Mouse (Mus musculus) lung, postnatal 0 days (tissue): ENCODE measurements around the gene Dck. TPM values are rescaled to one million over a fixed set of nuclear protein-coding genes. Genes with fewer than 3 reads are reported as not detected.
"Not testable (repeated sequence)": the region's sequence is repeated elsewhere in the genome, so short reads cannot be mapped to it uniquely, and the experiment has no call there.

Source experiments
- ATAC-seq: fragments of 200-750 bp; cut with Nextera tagmentation; 2 replicates; pipeline ENCODE4 v1.8.0; 2017; ENCODE audit warnings: moderate library complexity
- DNase-seq: peaks from one replicate; pipeline ENCODE4 v3.0.0-alpha.2; 2016; ENCODE audit warnings: low spot score
- H3K27ac ChIP-seq: fragments of 300-500 bp; sonication (generic); 2 replicates; pipeline ENCODE4 v1.5.1; 2014; ENCODE audit warnings: antibody characterized with exemption, mild to moderate bottlenecking, low read length, mixed read lengths
- H3K27me3 ChIP-seq: fragments of 300-500 bp; sonication (generic); replicated peaks from 2 replicates; pipeline ENCODE4 v1.6.1; 2014; ENCODE audit warnings: low read length, mixed read lengths; ENCODE audit not compliant: insufficient read depth
- H3K36me3 ChIP-seq: fragments of 300-500 bp; sonication (generic); 2 replicates; pipeline ENCODE4 v1.6.1; 2014; ENCODE audit warnings: low read length, mixed read lengths; ENCODE audit not compliant: insufficient read depth
- H3K4me1 ChIP-seq: fragments of 300-500 bp; sonication (generic); 2 replicates; pipeline ENCODE4 v1.6.1; 2014; ENCODE audit warnings: antibody characterized with exemption, low read depth, low read length, mixed read lengths; ENCODE audit not compliant: insufficient read depth
- H3K4me2 ChIP-seq: fragments of 300-500 bp; sonication (generic); replicated peaks from 2 replicates; pipeline ENCODE4 v1.6.1; 2014; ENCODE audit warnings: low read depth, mild to moderate bottlenecking, low read length, moderate library complexity, mixed read lengths
- H3K4me3 ChIP-seq: fragments of 300-500 bp; sonication (generic); 2 replicates; pipeline ENCODE4 v1.5.1; 2014; ENCODE audit warnings: low read depth, low read length
- H3K9ac ChIP-seq: fragments of 300-500 bp; sonication (generic); replicated peaks from 2 replicates; pipeline ENCODE4 v1.6.1; 2014; ENCODE audit warnings: low read depth, mild to moderate bottlenecking
- H3K9me3 ChIP-seq: fragments of 300-500 bp; sonication (generic); 2 replicates; pipeline ENCODE4 v1.6.1; 2016; ENCODE audit warnings: low read length, mixed read lengths
- CTCF ChIP-seq: IDR thresholded peaks from 2 replicates; pipeline ENCODE4 v1.5.1; 2016; ENCODE audit warnings: antibody characterized with exemption, mild to moderate bottlenecking
- EP300 ChIP-seq: IDR thresholded peaks from 2 replicates; pipeline ENCODE4 v1.6.1; 2016; ENCODE audit warnings: antibody characterized with exemption, mild to moderate bottlenecking, control low read depth
- WGBS: fragments of 180-500 bp; shearing (Covaris S2); extraction: QIAGEN DNeasy Blood & Tissue Kit; methylation state at CpG from one replicate; pipeline ENCODE4 v1.1.7; 2014; 5-methylcytosine and 5-hydroxymethylcytosine counted together
- polyA plus RNA-seq: library from polyadenylated mRNA; unstranded; fragments of >200 nt; fragmentation: Nextera tagmentation; extraction: Ambion mirVana; gene quantifications from 2 replicates; pipeline ENCODE4 v1.2.1, GENCODE M21; 2015

The Dck gene
- polyA plus RNA-seq, 1 experiment from 2014 or later: 7.2 TPM

GRCm38 (mm10) chr5:88722213-88722600 lies 42.6 kb upstream of the Dck start:
- Histone ChIP-seq H3K27ac (0 out of 2 replicates have a peak overlapping the region, but pooled peaks have one; percentile 14), H3K9ac (no peak overlapping the region; the same call in 1 of the 2 replicates), H3K36me3 (no peaks in the 10 kb centered on the region), H3K4me2 (peak overlapping the region; percentile 75), H3K4me3 (peak overlapping the region; percentile 98), H3K4me1 (peaks cover 14% of the 10 kb centered on the region; the same call in 1 of the 2 replicates), H3K27me3 (no peaks in the 10 kb centered on the region), H3K9me3 (no peaks in the 10 kb centered on the region)
- DNase-seq: peak; percentile 16
- 12% methylated on average over 4 of the region's 4 CpGs for WGBS
- no peak for TF ChIP-seq EP300
- TF ChIP-seq CTCF: no peak
- ATAC-seq: no peak

GRCm38 (mm10) chr5:88724030-88724429 lies 40.8 kb upstream of the Dck start:
- Histone ChIP-seq H3K4me3 (no peak overlapping the region), H3K27me3 (no peaks in the 10 kb centered on the region), H3K4me2 (no peak overlapping the region), H3K27ac (no peak overlapping the region), H3K36me3 (no peaks in the 10 kb centered on the region), H3K9ac (no peak overlapping the region), H3K9me3 (no peaks in the 10 kb centered on the region), H3K4me1 (peaks cover 14% of the 10 kb centered on the region; the same call in 1 of the 2 replicates)
- DNase-seq (no peak), ATAC-seq (no peak)
- 55% methylated on average over 3 of the region's 3 CpGs for WGBS
- TF ChIP-seq EP300: no peak
- no peak for TF ChIP-seq CTCF

- Histone ChIP-seq H3K9me3 (no peaks in the 10 kb centered on the region), H3K4me3 (no peak overlapping the region), H3K4me2 (no peak overlapping the region), H3K27ac (no peak overlapping the region), H3K9ac (no peak overlapping the region), H3K36me3 (no peaks in the 10 kb centered on the region), H3K4me1 (no peaks in the 10 kb centered on the region), H3K27me3 (no peaks in the 10 kb centered on the region)
- 82% methylated on average over 3 of the region's 3 CpGs for WGBS
- DNase-seq: no peak
- TF ChIP-seq EP300: no peak
- no peak for TF ChIP-seq CTCF
- no peak for ATAC-seq
These were observed 37.1 kb upstream of the Dck start for GRCm38 (mm10) chr5:88727593-88728144.

- DNase-seq: no peak
- Histone ChIP-seq H3K9ac (no peak overlapping the region), H3K27ac (no peak overlapping the region), H3K4me3 (no peak overlapping the region), H3K36me3 (no peaks in the 10 kb centered on the region), H3K9me3 (no peaks in the 10 kb centered on the region), H3K4me1 (no peaks in the 10 kb centered on the region), H3K27me3 (no peaks in the 10 kb centered on the region), H3K4me2 (no peak overlapping the region)
- ATAC-seq: no peak
- WGBS: 87% methylated on average over 2 of the region's 2 CpGs
- TF ChIP-seq CTCF (peak; percentile 48), EP300 (no peak)
These were observed 30.0 kb upstream of the Dck start for GRCm38 (mm10) chr5:88734786-88735185.

GRCm38 (mm10) chr5:88741065-88741464 lies 23.7 kb upstream of the Dck start:
- H3K27me3 ChIP-seq, H3K27ac ChIP-seq, H3K4me3 ChIP-seq, H3K4me2 ChIP-seq, ATAC-seq, H3K4me1 ChIP-seq, H3K9ac ChIP-seq, H3K36me3 ChIP-seq, H3K9me3 ChIP-seq, DNase-seq: not testable (repeated sequence)
- WGBS: 95% methylated on average over 1 of the region's 1 CpGs

- DNase-seq (peak; percentile 44), ATAC-seq (no peak)
- Histone ChIP-seq H3K27ac (no peak overlapping the region), H3K4me3 (no peak overlapping the region), H3K9me3 (no peaks in the 10 kb centered on the region), H3K4me2 (no peak overlapping the region), H3K27me3 (no peaks in the 10 kb centered on the region), H3K4me1 (no peaks in the 10 kb centered on the region), H3K36me3 (no peaks in the 10 kb centered on the region), H3K9ac (no peak overlapping the region)
- TF ChIP-seq EP300 (no peak), CTCF (no peak)
- WGBS: 57% methylated on average over 1 of the region's 1 CpGs
These were observed 17.0 kb upstream of the Dck start for GRCm38 (mm10) chr5:88747774-88748173.

- Histone ChIP-seq H3K27ac (no peak overlapping the region), H3K36me3 (peaks cover 5% of the 10 kb centered on the region; the same call in 1 of the 2 replicates), H3K4me3 (no peak overlapping the region), H3K4me2 (no peak overlapping the region), H3K9ac (no peak overlapping the region), H3K27me3 (no peaks in the 10 kb centered on the region), H3K4me1 (no peaks in the 10 kb centered on the region), H3K9me3 (no peaks in the 10 kb centered on the region)
- ATAC-seq (no peak), DNase-seq (no peak)
- WGBS: 61% methylated on average over 4 of the region's 4 CpGs
- TF ChIP-seq EP300 (no peak), CTCF (no peak)
These were observed 11.6 kb upstream of the Dck start for GRCm38 (mm10) chr5:88753199-88753598.
